Mouse (Mus musculus) liver, postnatal 0 days (tissue): Measurements from ENCODE around the gene Pcnx3.

Experiments
- CTCF ChIP-seq: sonication (generic); IDR thresholded peaks from 2 replicates; pipeline ENCODE4 v1.5.1; 2016; ENCODE audit warnings: antibody characterized with exemption, low read depth
- EP300 ChIP-seq: IDR thresholded peaks from 2 replicates; pipeline ENCODE4 v1.6.1; 2016; ENCODE audit warnings: antibody characterized with exemption, low read depth, mild to moderate bottlenecking

GRCm38 (mm10) chr19:5716955-5717354 lies 28.2 kb upstream of the Pcnx3 start:
- no peak for TF ChIP-seq CTCF
- no peak for TF ChIP-seq EP300
